Mouse (Mus musculus): ENCODE results near the gene Snrk.

GRCm38 (mm10) chr9:122198621-122199020 is 81.6 kb downstream of the Snrk start:
- TF ChIP-seq CTCF (IDR thresholded peaks at IDR 0.05; ENCODE audit: low read depth) (no peak), EP300 (optimal IDR thresholded peaks at IDR 0.05) (no peak)

Measured in stomach, postnatal 0 days (tissue).